Mouse (Mus musculus) ovary, postnatal 36 days (tissue): Measurements from ENCODE around the gene Prdx5.

ENCODE experiments used
- DNase-seq: peaks from one replicate; pipeline ENCODE4 v3.0.0; 2022; ENCODE audit warnings: low spot score, mixed read lengths

Prdx5 gene

GRCm38 (mm10) chr19:6892512-6892911, 17.4 kb downstream of the Prdx5 start:
- no peak for DNase-seq

GRCm38 (mm10) chr19:6877965-6878364, 31.9 kb downstream of the Prdx5 start:
- DNase-seq, result no peak

GRCm38 (mm10) chr19:6876799-6877198, 33.1 kb downstream of the Prdx5 start:
- DNase-seq, result no peak

- DNase-seq, result no peak
Measured at GRCm38 (mm10) chr19:6875834-6876233, 34.1 kb downstream of the Prdx5 start.

- DNase-seq, result no peak
Measured at GRCm38 (mm10) chr19:6874257-6874656, 35.6 kb downstream of the Prdx5 start.

GRCm38 (mm10) chr19:6872701-6873100, 37.2 kb downstream of the Prdx5 start:
- no peak for DNase-seq

GRCm38 (mm10) chr19:6871574-6872271, 38.2 kb downstream of the Prdx5 start:
- DNase-seq, result no peak

GRCm38 (mm10) chr19:6869355-6869754, 40.6 kb downstream of the Prdx5 start:
- DNase-seq, result no peak

- no peak for DNase-seq
Measured at GRCm38 (mm10) chr19:6861451-6861850, 48.5 kb downstream of the Prdx5 start.

GRCm38 (mm10) chr19:6860706-6861105, 49.2 kb downstream of the Prdx5 start:
- DNase-seq, result no peak

- no peak for DNase-seq
Measured at GRCm38 (mm10) chr19:6859971-6860370, 49.9 kb downstream of the Prdx5 start.

GRCm38 (mm10) chr19:6859032-6859651, 50.8 kb downstream of the Prdx5 start:
- DNase-seq, result no peak

- DNase-seq, result no peak
Measured at GRCm38 (mm10) chr19:6858031-6858430, 51.9 kb downstream of the Prdx5 start, which contains the start of gene Ccdc88b. Gene Ccdc88b (minus strand): TSS chr19:6858211.

- no peak for DNase-seq
Measured at GRCm38 (mm10) chr19:6857391-6858005, 52.4 kb downstream of the Prdx5 start.

GRCm38 (mm10) chr19:6857003-6857360, 52.9 kb downstream of the Prdx5 start:
- DNase-seq, result no peak
